Mouse (Mus musculus) hindbrain, embryonic 10.5 days (tissue): Measurements from ENCODE around the gene Tmcc1. TPM values are rescaled to one million over a fixed set of nuclear protein-coding genes. Genes with fewer than 3 reads are reported as not detected.

Experiments
- DNase-seq: peaks from one replicate; pipeline ENCODE4 v3.0.0-alpha.2; 2017; ENCODE audit warnings: low spot score
- H3K27ac ChIP-seq: fragments of 300-500 bp; sonication (generic); 2 replicates; pipeline ENCODE4 v1.5.1; 2016; ENCODE audit warnings: mild to moderate bottlenecking, moderate library complexity
- H3K27me3 ChIP-seq: fragments of 300-500 bp; sonication (generic); 2 replicates; pipeline ENCODE4 v1.6.1; 2016; ENCODE audit warnings: mild to moderate bottlenecking; ENCODE audit not compliant: poor library complexity, insufficient read depth, severe bottlenecking
- H3K36me3 ChIP-seq: fragments of 300-500 bp; sonication (generic); 2 replicates; pipeline ENCODE4 v1.6.1; 2016; ENCODE audit warnings: mild to moderate bottlenecking, moderate library complexity
- H3K4me1 ChIP-seq: fragments of 300-500 bp; sonication (generic); replicated peaks from 2 replicates; pipeline ENCODE4 v1.6.1; 2016; ENCODE audit warnings: mild to moderate bottlenecking
- H3K4me3 ChIP-seq: fragments of 300-500 bp; sonication (generic); 2 replicates; pipeline ENCODE4 v1.5.1; 2016; ENCODE audit warnings: mild to moderate bottlenecking, moderate library complexity
- H3K9me3 ChIP-seq: fragments of 300-500 bp; sonication (generic); 2 replicates; pipeline ENCODE4 v1.6.1; 2016; ENCODE audit warnings: mild to moderate bottlenecking, moderate library complexity
- WGBS: fragments of 180-500 bp; shearing (Covaris S2); methylation state at CpG from one replicate; pipeline ENCODE4 v1.1.7; 2016; 5-methylcytosine and 5-hydroxymethylcytosine counted together
- polyA plus RNA-seq: library from polyadenylated mRNA; unstranded; fragments of >200 nt; fragmentation: Nextera tagmentation; extraction: Ambion mirVana; gene quantifications from 2 replicates; pipeline ENCODE4 v1.2.1, GENCODE M21; 2016

Tmcc1 gene
- polyA plus RNA-seq, 1 experiment from 2014 or later: 17.9 TPM

GRCm38 (mm10) chr6:115991108-115991880 is 202.0 kb downstream of the Tmcc1 start:
- H3K36me3 ChIP-seq: no peaks in the 10 kb centered on the region
- 32% methylated on average over 13 of the region's 13 CpGs for WGBS
- DNase-seq: no peak
- peak overlapping the region; percentile 41 for H3K27ac ChIP-seq
- H3K27me3 ChIP-seq: peaks cover 67% of the 10 kb centered on the region
- H3K9me3 ChIP-seq: no peaks in the 10 kb centered on the region
- H3K4me3 ChIP-seq: peak overlapping the region; percentile 60
- H3K4me1 ChIP-seq: peaks cover 74% of the 10 kb centered on the region

- H3K4me3 ChIP-seq: peak overlapping the region; percentile 60
- DNase-seq: no peak
These were observed 202.8 kb downstream of the Tmcc1 start for GRCm38 (mm10) chr6:115990479-115990878.

DNA sequence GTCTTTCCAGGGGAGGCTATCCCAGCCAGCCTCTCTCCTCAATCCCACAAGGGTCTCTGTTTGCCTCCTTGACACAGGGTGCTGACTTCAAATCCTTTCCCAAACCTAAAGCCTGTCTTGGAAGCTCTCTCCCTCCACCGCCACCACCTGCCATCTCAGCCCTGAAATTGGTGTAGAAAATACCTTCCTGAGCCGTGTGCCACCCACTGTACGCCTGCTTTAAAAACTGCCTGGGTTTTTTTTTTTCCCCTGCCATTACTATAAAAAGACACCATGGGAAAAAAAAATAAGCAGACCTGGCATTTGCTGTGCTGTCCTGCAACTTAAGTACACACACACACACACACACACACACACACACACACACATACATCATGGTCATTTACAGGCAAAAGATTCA is 203.2 kb downstream of the Tmcc1 start:
- H3K4me3 ChIP-seq: 0 out of 2 replicates have a peak overlapping the region, but pooled peaks have one; percentile 60
- no peaks in the 10 kb centered on the region for H3K9me3 ChIP-seq
- 88% methylated on average over 3 of the region's 3 CpGs for WGBS
- no peak overlapping the region; the same call in 1 of the 2 replicates for H3K27ac ChIP-seq
- DNase-seq: no peak
- H3K36me3 ChIP-seq: no peaks in the 10 kb centered on the region
- peaks cover 74% of the 10 kb centered on the region for H3K4me1 ChIP-seq
- H3K27me3 ChIP-seq: peaks cover 61% of the 10 kb centered on the region

More at GRCm38 (mm10) chr6:115990479-115990878, 202.8 kb downstream of the Tmcc1 start:
- Histone ChIP-seq H3K9me3 (no peaks in the 10 kb centered on the region), H3K4me1 (peaks cover 74% of the 10 kb centered on the region), H3K27me3 (peaks cover 64% of the 10 kb centered on the region), H3K27ac (peak overlapping the region; percentile 41), H3K36me3 (no peaks in the 10 kb centered on the region)
- 86% methylated on average over 9 of the region's 9 CpGs for WGBS

GRCm38 (mm10) chr6:115989607-115990006 is 203.7 kb downstream of the Tmcc1 start:
- 66% methylated on average over 4 of the region's 4 CpGs for WGBS
- Histone ChIP-seq H3K27ac (no peak overlapping the region), H3K4me3 (peak overlapping the region; percentile 18; the same call in 1 of the 2 replicates), H3K36me3 (no peaks in the 10 kb centered on the region), H3K4me1 (peaks cover 76% of the 10 kb centered on the region), H3K27me3 (peaks cover 61% of the 10 kb centered on the region), H3K9me3 (no peaks in the 10 kb centered on the region)
- no peak for DNase-seq

GRCm38 (mm10) chr6:115989032-115989431 is 204.3 kb downstream of the Tmcc1 start:
- no peak for DNase-seq
- no peak overlapping the region for H3K27ac ChIP-seq
- peak overlapping the region; percentile 18; the same call in 1 of the 2 replicates for H3K4me3 ChIP-seq
- no peaks in the 10 kb centered on the region for H3K9me3 ChIP-seq
- WGBS: 78% methylated on average over 5 of the region's 5 CpGs
- no peaks in the 10 kb centered on the region for H3K36me3 ChIP-seq
- peaks cover 55% of the 10 kb centered on the region for H3K27me3 ChIP-seq
- peaks cover 76% of the 10 kb centered on the region for H3K4me1 ChIP-seq

DNA sequence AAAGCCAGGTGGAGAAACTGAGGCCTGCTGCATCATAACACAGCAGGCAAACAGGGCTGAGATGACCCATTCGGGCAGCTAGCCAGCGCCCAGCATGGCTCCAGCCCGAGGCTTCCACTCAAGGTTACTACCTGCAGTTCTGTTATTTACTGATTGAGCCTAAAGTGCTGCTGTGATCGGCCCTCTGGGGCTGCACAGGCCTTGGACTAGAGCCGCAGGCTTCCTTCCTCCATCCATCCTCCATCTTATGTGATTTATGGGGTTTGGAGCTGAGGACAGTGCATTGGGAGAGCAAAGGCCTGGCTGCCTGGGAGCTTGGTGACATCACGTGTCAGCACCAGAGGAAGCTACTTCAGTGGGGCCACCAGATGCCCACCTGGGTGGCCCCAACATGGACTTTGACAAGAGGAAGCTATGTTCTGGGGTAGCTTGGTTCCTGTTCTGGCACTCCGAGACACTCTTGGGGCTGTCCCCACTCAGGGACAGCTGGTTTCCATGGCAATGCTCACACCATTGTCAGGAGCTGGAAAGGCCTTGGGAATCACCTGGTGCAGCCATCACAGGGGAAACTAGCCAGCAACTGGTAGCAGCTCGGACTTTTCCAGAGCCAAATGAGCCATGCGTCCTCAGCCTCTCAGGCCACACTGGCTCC is 206.1 kb downstream of the Tmcc1 start:
- H3K27me3 ChIP-seq: peaks cover 37% of the 10 kb centered on the region
- WGBS: 70% methylated on average over 9 of the region's 9 CpGs
- no peak for DNase-seq
- H3K4me3 ChIP-seq: 0 out of 2 replicates have a peak overlapping the region, but pooled peaks have one; percentile 4
- no peaks in the 10 kb centered on the region for H3K9me3 ChIP-seq
- peak overlapping the region; percentile 70 for H3K27ac ChIP-seq
- peaks cover 74% of the 10 kb centered on the region for H3K4me1 ChIP-seq
- no peaks in the 10 kb centered on the region for H3K36me3 ChIP-seq

DNA sequence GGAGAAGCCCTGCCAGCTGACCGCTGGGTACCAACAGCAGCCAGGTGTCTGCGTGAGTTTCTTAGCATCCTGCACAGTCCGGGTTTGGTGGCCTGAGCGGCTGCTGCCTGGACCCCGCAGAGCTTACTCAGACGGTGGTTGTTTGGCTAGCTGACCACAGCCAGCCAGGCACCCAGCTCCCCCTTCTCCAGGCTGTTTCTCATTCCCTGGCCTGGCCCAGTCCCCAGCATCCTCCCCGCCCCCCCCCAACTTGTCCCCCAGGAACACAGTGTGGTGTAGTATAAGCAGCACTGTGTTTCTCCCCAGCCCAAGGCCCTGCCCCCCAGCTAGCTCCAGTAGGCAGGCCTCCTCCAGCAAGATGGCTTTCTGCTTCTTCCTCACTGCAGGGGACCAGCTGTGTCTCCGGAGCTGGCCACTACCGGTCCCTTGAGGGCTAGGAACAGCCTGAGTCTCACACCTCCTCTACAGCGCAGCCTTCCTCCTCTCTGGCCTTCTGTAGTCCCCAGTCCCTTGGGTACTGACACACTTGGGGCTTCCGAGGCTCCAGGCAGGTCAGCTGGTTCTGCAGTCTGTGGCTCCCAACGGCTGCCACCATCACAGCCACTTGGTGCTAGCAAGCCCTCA is 206.7 kb downstream of the Tmcc1 start:
- peaks cover 31% of the 10 kb centered on the region for H3K27me3 ChIP-seq
- WGBS: 45% methylated on average over 12 of the region's 12 CpGs
- H3K4me1 ChIP-seq: peaks cover 68% of the 10 kb centered on the region
- H3K9me3 ChIP-seq: no peaks in the 10 kb centered on the region
- 0 out of 2 replicates have a peak overlapping the region, but pooled peaks have one; percentile 4 for H3K4me3 ChIP-seq
- H3K27ac ChIP-seq: peak overlapping the region; percentile 70
- no peaks in the 10 kb centered on the region for H3K36me3 ChIP-seq
- no peak for DNase-seq

- Histone ChIP-seq H3K27me3 (peaks cover 21% of the 10 kb centered on the region), H3K9me3 (no peaks in the 10 kb centered on the region), H3K4me1 (peaks cover 64% of the 10 kb centered on the region), H3K4me3 (no peak overlapping the region), H3K36me3 (no peaks in the 10 kb centered on the region), H3K27ac (peak overlapping the region; percentile 70; the same call in 1 of the 2 replicates)
- 64% methylated on average over 9 of the region's 9 CpGs for WGBS
- DNase-seq: no peak
These were observed 207.7 kb downstream of the Tmcc1 start for GRCm38 (mm10) chr6:115985622-115986021.

DNA sequence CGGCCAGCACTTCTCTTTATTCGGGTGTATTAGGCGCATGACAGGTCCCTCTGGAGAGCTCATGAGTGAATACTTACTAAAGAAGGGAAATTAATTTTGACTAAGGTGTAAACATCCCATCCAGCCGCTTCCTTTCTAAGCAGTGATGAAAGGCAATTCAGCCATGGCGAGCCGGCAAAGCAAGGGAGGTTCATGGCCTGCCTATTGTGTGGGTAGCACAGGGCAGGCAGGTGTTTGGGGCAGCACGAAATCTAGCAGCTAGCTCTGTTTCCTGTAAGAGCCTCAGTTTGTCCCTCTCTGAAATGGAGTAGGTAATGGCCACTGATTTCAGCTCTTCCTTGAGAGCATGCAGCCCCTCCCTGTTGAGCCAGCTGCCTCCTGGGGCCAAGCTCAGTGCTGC is 208.7 kb downstream of the Tmcc1 start:
- H3K27ac ChIP-seq: peak overlapping the region; percentile 54
- no peak overlapping the region for H3K4me3 ChIP-seq
- H3K9me3 ChIP-seq: no peaks in the 10 kb centered on the region
- H3K36me3 ChIP-seq: no peaks in the 10 kb centered on the region
- 77% methylated on average over 7 of the region's 7 CpGs for WGBS
- DNase-seq: no peak
- peaks cover 12% of the 10 kb centered on the region for H3K27me3 ChIP-seq
- H3K4me1 ChIP-seq: peaks cover 71% of the 10 kb centered on the region

DNA sequence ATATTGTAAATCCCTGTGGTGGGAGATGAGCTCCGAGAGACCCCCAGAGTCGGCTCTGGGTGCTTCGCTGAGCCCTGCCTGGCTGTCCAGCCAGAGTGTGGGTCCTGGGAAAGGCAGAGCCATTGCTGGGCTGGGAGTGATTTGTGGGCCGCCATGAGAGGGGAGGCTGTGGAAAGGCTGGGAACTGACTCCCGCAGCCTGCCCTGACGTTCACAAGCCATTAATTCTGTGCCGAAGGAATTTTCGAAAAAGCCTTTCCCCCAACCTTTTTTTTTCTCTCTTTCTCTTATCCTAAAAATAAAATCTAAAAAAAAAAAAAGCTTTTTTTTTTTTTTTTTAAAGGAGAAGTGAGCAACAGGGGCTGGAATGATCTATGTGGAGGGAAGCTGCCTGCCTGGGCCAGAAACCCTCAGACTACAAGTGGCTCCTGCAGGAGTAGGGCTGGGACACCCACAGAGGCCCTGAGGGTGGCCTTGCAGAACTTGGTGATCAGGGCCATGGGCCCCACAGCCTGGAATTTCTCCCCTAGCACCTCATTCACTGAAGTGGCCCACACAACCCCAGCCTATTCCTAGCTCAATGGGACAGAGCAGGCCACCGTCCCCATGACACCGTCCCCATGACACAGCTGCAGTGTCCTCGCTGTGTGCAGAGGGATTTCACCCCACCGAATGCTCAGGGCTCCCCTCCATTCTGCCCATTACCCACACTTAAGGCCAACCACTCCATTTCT is 209.8 kb downstream of the Tmcc1 start:
- no peak overlapping the region for H3K4me3 ChIP-seq
- no peaks in the 10 kb centered on the region for H3K36me3 ChIP-seq
- H3K27ac ChIP-seq: no peak overlapping the region; the same call in 1 of the 2 replicates
- no peaks in the 10 kb centered on the region for H3K9me3 ChIP-seq
- peaks cover 75% of the 10 kb centered on the region for H3K4me1 ChIP-seq
- 74% methylated on average over 12 of the region's 12 CpGs for WGBS
- no peak for DNase-seq
- H3K27me3 ChIP-seq: peaks cover 10% of the 10 kb centered on the region

- H3K4me1 ChIP-seq: peaks cover 75% of the 10 kb centered on the region
- no peak overlapping the region; the same call in 1 of the 2 replicates for H3K27ac ChIP-seq
- no peak overlapping the region for H3K4me3 ChIP-seq
- DNase-seq: no peak
- H3K9me3 ChIP-seq: no peaks in the 10 kb centered on the region
- no peaks in the 10 kb centered on the region for H3K36me3 ChIP-seq
- WGBS: 64% methylated on average over 7 of the region's 7 CpGs
- H3K27me3 ChIP-seq: peaks cover 10% of the 10 kb centered on the region
These were observed 210.4 kb downstream of the Tmcc1 start for GRCm38 (mm10) chr6:115982889-115983288.

DNA sequence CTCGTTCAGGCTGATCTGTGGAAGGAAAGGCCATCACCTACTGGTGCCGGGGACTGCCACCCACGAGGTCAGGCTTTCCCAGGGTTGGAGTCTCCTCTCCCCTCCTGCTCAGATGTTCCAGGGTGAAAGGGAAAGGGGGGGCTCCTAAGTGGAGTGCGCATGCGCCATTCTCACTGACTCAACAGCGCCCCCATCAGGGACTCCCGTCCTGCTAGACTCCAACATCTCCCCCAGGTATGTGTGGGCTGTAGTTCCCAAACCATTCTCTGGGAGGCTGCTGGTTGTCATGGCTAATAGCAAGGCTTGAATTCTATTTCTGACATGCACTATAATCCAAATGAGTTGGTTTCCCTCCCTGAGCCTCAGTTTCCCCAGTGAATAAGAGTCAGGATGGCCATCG is 214.7 kb downstream of the Tmcc1 start:
- no peak overlapping the region for H3K27ac ChIP-seq
- no peaks in the 10 kb centered on the region for H3K27me3 ChIP-seq
- no peaks in the 10 kb centered on the region for H3K9me3 ChIP-seq
- DNase-seq: no peak
- 68% methylated on average over 8 of the region's 8 CpGs for WGBS
- H3K4me3 ChIP-seq: no peak overlapping the region
- no peaks in the 10 kb centered on the region for H3K36me3 ChIP-seq
- H3K4me1 ChIP-seq: peaks cover 39% of the 10 kb centered on the region
